Mouse (Mus musculus) hindbrain, postnatal 0 days (tissue): ENCODE data around the gene Sdccag8. TPM values are rescaled to one million over a fixed set of nuclear protein-coding genes. Genes with fewer than 3 reads are reported as not detected.
A peak's percentile ranks its signal among the peaks of the same experiment; 100 is the strongest.

Experiments
- ATAC-seq: fragments of 200-750 bp; cut with Nextera tagmentation; 2 replicates; pipeline ENCODE4 v1.8.0; 2017; ENCODE audit warnings: mild to moderate bottlenecking, moderate TSS enrichment, moderate library complexity
- DNase-seq: peaks from one replicate; pipeline ENCODE4 v3.0.0-alpha.2; 2015; ENCODE audit warnings: low spot score
- H3K27ac ChIP-seq: fragments of 300-500 bp; sonication (generic); 2 replicates; pipeline ENCODE4 v1.5.1; 2014; ENCODE audit warnings: mild to moderate bottlenecking
- H3K27me3 ChIP-seq: fragments of 300-500 bp; sonication (generic); 2 replicates; pipeline ENCODE4 v1.6.1; 2014; ENCODE audit warnings: low read length, mixed read lengths; ENCODE audit not compliant: insufficient read depth
- H3K36me3 ChIP-seq: fragments of 300-500 bp; sonication (generic); 2 replicates; pipeline ENCODE4 v1.6.1; 2014; ENCODE audit warnings: low read length, mixed read lengths; ENCODE audit not compliant: insufficient read depth
- H3K4me1 ChIP-seq: fragments of 300-500 bp; sonication (generic); 2 replicates; pipeline ENCODE4 v1.6.1; 2014; ENCODE audit warnings: antibody characterized with exemption, low read length, mixed read lengths; ENCODE audit not compliant: insufficient read depth
- H3K4me2 ChIP-seq: fragments of 300-500 bp; sonication (generic); 2 replicates; pipeline ENCODE4 v1.6.1; 2014; ENCODE audit warnings: low read depth, mild to moderate bottlenecking, low read length, moderate library complexity, mixed read lengths
- H3K4me3 ChIP-seq: fragments of 300-500 bp; sonication (generic); 2 replicates; pipeline ENCODE4 v1.5.1; 2014; ENCODE audit warnings: low read length
- H3K9ac ChIP-seq: fragments of 300-500 bp; sonication (generic); replicated peaks from 2 replicates; pipeline ENCODE4 v1.6.1; 2014; ENCODE audit warnings: mild to moderate bottlenecking, low read length, moderate library complexity, mixed read lengths
- H3K9me3 ChIP-seq: fragments of 300-500 bp; sonication (generic); 2 replicates; pipeline ENCODE4 v1.6.1; 2016; ENCODE audit warnings: low read length, mixed read lengths
- CTCF ChIP-seq: IDR thresholded peaks from 2 replicates; pipeline ENCODE4 v1.5.1; 2016; ENCODE audit warnings: antibody characterized with exemption, control low read depth, low read depth
- WGBS: fragments of 180-500 bp; shearing (Covaris S2); extraction: QIAGEN DNeasy Blood & Tissue Kit; methylation state at CpG from one replicate; pipeline ENCODE4 v1.1.7; 2014; 5-methylcytosine and 5-hydroxymethylcytosine counted together
- polyA plus RNA-seq: library from polyadenylated mRNA; unstranded; fragments of >200 nt; fragmentation: Nextera tagmentation; extraction: Ambion mirVana; gene quantifications from 2 replicates; pipeline ENCODE4 v1.2.1, GENCODE M21; 2015
- total RNA-seq: library from RNA; depleted of rRNA; stranded (reverse); fragments of >200 nt; gene quantifications from 2 replicates; pipeline ENCODE4 v1.2.3, GENCODE M21; 2014

Sdccag8 gene
- total and polyA plus RNA-seq, 2 experiments from 2014 or later, result 10.1 to 23.1 TPM

DNA sequence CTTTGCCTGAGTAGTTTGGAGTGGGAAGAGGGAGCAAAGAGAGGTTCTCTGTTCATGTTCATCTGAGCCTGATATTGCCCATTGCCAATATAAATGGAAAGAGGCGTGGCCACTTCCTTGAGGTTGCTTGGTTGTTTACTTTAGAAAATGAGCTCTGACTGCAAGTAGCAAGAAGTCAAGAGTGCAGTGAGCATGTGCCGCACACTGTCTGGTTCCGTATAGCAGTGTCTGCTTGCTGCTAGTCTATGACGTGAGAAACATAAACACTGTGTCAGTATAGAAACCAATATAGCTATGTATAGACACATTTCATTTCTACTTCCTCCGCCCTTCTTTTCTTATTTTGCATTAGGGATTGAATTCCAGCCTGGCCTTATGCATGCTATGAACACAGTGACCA is 111.5 kb downstream of the Sdccag8 start:
- Histone ChIP-seq H3K9ac (no peak overlapping the region), H3K9me3 (no peaks in the 10 kb centered on the region), H3K27me3 (no peaks in the 10 kb centered on the region), H3K27ac (no peak overlapping the region), H3K4me2 (no peak overlapping the region), H3K4me1 (peaks cover 4% of the 10 kb centered on the region; the same call in 1 of the 2 replicates), H3K36me3 (no peaks in the 10 kb centered on the region), H3K4me3 (no peak overlapping the region)
- no peak for ATAC-seq
- no peak for TF ChIP-seq CTCF
- WGBS, result 90% methylated on average over 5 of the region's 5 CpGs
- DNase-seq, result no peak

- Histone ChIP-seq H3K9ac (no peak overlapping the region), H3K4me3 (no peak overlapping the region), H3K4me2 (no peak overlapping the region), H3K9me3 (no peaks in the 10 kb centered on the region), H3K27ac (peak overlapping the region; percentile 67), H3K4me1 (peaks cover 4% of the 10 kb centered on the region; the same call in 1 of the 2 replicates), H3K36me3 (no peaks in the 10 kb centered on the region), H3K27me3 (no peaks in the 10 kb centered on the region)
- no peak for DNase-seq
- WGBS, result 81% methylated on average over 9 of the region's 9 CpGs
- TF ChIP-seq CTCF, result no peak
- ATAC-seq, result no peak
Observed at GRCm38 (mm10) chr1:176927312-176927711, 112.9 kb downstream of the Sdccag8 start.

DNA sequence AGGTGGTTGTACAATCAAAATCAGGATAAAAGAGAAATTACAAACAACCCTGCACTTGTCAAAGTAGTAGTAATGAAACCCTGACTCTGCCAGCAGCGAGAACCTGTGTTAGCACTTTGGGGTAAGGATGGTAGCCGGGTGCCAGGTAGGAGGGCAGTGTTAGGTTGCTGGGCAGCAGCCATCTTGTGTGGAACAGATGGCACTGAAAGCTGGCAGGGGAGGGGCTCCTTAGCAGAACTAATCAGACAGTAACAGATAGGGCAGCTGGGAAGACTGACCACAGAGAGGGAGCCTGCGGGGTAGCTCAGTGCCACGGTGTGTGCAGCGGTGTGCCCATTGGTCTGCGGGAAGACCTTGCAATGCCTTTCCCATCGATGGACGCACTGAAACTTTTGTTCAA is 115.2 kb downstream of the Sdccag8 start:
- Histone ChIP-seq H3K4me1 (peaks cover 4% of the 10 kb centered on the region; the same call in 1 of the 2 replicates), H3K9me3 (no peaks in the 10 kb centered on the region), H3K4me3 (no peak overlapping the region), H3K27ac (peak overlapping the region; percentile 79), H3K27me3 (no peaks in the 10 kb centered on the region), H3K9ac (no peak overlapping the region), H3K36me3 (no peaks in the 10 kb centered on the region), H3K4me2 (peak overlapping the region; percentile 30)
- TF ChIP-seq CTCF, result no peak
- 23% methylated on average over 8 of the region's 8 CpGs for WGBS
- DNase-seq, result peak; percentile 87
- ATAC-seq, result peak; percentile 96

DNA sequence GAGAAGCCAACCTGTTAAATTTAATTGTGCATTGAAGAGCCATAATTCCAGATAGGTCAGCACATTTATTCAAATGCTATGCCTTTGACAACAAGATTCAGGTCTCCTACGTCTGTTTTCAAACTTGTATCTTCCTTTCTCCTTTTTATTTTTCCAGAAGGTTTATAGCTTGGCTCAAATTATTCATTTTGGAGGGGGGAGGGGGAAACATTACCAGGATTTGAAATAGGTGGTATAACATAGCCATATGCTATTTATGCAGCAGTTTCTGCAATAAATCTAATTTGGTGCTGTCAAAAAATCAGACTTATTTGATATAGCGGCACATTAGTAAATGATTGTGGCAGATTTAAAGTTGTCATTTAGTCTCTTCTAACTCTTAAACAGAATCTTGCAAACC is 116.1 kb downstream of the Sdccag8 start:
- Histone ChIP-seq H3K27ac (peak overlapping the region; percentile 79), H3K4me3 (no peak overlapping the region), H3K27me3 (no peaks in the 10 kb centered on the region), H3K9ac (peak overlapping the region; percentile 46), H3K36me3 (no peaks in the 10 kb centered on the region), H3K4me2 (peak overlapping the region; percentile 30), H3K9me3 (no peaks in the 10 kb centered on the region), H3K4me1 (peaks cover 4% of the 10 kb centered on the region; the same call in 1 of the 2 replicates)
- DNase-seq (no peak), ATAC-seq (no peak)
- 72% methylated on average over 2 of the region's 2 CpGs for WGBS
- no peak for TF ChIP-seq CTCF

DNA sequence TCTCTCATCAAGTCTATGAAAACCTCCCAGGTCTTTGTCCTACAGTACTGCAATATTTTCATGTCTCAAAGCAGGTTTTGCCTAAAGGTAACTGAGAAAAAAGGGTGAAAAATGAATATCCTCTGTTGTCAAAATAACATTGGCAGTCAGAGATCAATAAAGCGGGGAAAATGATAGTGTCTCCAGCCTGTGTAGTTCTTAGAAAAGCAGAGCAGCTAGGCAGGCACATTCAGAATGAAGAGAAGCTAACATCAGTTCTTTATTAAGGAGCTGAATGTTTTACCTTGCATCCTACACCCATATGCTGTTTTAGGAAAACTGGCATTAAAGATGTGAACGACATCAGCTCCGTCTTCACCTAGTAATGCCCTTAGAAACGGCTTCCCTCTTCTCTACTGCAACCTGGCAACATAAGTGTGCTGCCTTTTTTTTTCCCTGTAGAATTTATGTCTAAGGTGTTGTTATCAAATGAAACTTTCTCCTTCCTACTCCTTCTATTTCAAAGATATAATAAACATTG is 116.6 kb downstream of the Sdccag8 start:
- Histone ChIP-seq H3K4me1 (peaks cover 4% of the 10 kb centered on the region; the same call in 1 of the 2 replicates), H3K27me3 (no peaks in the 10 kb centered on the region), H3K4me3 (no peak overlapping the region), H3K9me3 (no peaks in the 10 kb centered on the region), H3K36me3 (no peaks in the 10 kb centered on the region), H3K27ac (peak overlapping the region; percentile 79), H3K9ac (peak overlapping the region; percentile 46), H3K4me2 (peak overlapping the region; percentile 30)
- WGBS, result 44% methylated on average over 4 of the region's 4 CpGs
- no peak for TF ChIP-seq CTCF
- ATAC-seq, result no peak
- no peak for DNase-seq

- Histone ChIP-seq H3K4me2 (peak overlapping the region; percentile 30), H3K27ac (peak overlapping the region; percentile 79), H3K36me3 (no peaks in the 10 kb centered on the region), H3K27me3 (no peaks in the 10 kb centered on the region), H3K9ac (peak overlapping the region; percentile 46), H3K9me3 (no peaks in the 10 kb centered on the region), H3K4me3 (no peak overlapping the region), H3K4me1 (peaks cover 4% of the 10 kb centered on the region; the same call in 1 of the 2 replicates)
- no peak for DNase-seq
- no peak for TF ChIP-seq CTCF
- 53% methylated on average over 10 of the region's 10 CpGs for WGBS
- no peak for ATAC-seq
Observed at GRCm38 (mm10) chr1:176931511-176931910, 117.1 kb downstream of the Sdccag8 start.

GRCm38 (mm10) chr1:176932320-176932950 is 118.0 kb downstream of the Sdccag8 start:
- no peak overlapping the region for H3K9ac ChIP-seq
- peak overlapping the region; percentile 63; the same call in 1 of the 2 replicates for H3K27ac ChIP-seq
- no peaks in the 10 kb centered on the region for H3K27me3 ChIP-seq
- 72% methylated on average over 12 of the region's 12 CpGs for WGBS
- no peak for TF ChIP-seq CTCF
- no peak overlapping the region for H3K4me2 ChIP-seq
- H3K4me3 ChIP-seq, result no peak overlapping the region
- H3K36me3 ChIP-seq, result no peaks in the 10 kb centered on the region
- ATAC-seq (no peak), DNase-seq (no peak)
- peaks cover 4% of the 10 kb centered on the region; the same call in 1 of the 2 replicates for H3K4me1 ChIP-seq
- H3K9me3 ChIP-seq, result no peaks in the 10 kb centered on the region
